Mouse (Mus musculus) cerebellum, adult 2 months (tissue): ENCODE results near the gene Lbx1.

ENCODE experiments used
- CTCF ChIP-seq: fragments of 200-500 bp; IDR thresholded peaks from 2 replicates; pipeline ENCODE4 v1.5.1; 2011; ENCODE audit warnings: low read depth, mild to moderate bottlenecking, control low read depth, low read length, moderate library complexity, borderline replicate concordance; ENCODE audit not compliant: insufficient read depth
- POLR2A ChIP-seq: fragments of 200-500 bp; IDR thresholded peaks from 2 replicates; pipeline ENCODE4 v1.6.1; 2011; ENCODE audit warnings: low read length, control low read depth, borderline replicate concordance; ENCODE audit not compliant: insufficient read depth

- no peak for TF ChIP-seq POLR2A
- no peak for TF ChIP-seq CTCF
These were observed 6.4 kb upstream of the Lbx1 start for GRCm38 (mm10) chr19:45242017-45242347.
